Mouse (Mus musculus): ENCODE results near the gene Mpv17l2.
A peak's percentile ranks its signal among the peaks of the same experiment; 100 is the strongest.

DNA sequence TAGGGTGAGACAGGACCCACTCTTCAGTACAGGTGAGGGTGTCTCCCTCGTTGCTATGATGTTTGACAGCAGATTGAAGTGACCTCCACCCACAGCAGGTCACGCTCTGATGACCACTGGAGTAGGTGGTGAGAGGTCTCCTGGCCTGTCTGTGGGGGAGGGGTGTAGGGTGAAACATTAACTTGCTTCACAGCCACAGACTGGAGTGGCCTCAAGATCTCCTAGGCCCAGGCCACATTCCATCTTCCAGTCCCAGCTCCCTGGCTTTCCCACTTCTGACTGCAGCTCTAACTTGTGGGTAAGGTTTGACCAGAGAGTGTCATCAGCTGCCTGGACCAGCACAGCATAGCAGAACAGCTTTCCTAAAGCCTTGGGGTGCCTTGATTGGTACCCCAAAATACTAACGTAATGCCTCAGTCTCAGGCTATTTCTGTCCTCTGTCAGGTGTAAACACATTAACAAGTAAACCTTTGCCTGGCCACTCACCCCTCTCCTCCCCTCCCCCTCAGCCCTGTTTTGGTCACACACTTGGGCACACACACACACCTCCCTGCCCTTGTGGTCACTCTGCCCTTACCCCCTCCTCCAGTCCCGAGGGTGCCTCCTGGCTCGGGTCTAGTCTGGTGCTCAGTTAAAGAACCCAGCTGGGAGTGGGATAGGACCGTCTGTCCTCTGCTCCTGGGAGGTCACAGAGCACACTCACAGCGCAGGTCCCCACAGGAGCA, 37.1 kb downstream of the Mpv17l2 start, which contains the start of gene Pde4c:
- peak; percentile 38; the same call in 1 of the 2 replicates for TF ChIP-seq EP300 (IDR thresholded peaks at IDR 0.05)
- no peak for TF ChIP-seq CTCF (IDR thresholded peaks at IDR 0.05)
